Mouse (Mus musculus): ENCODE measurements around the gene Tas2r130.
"Not testable (repeated sequence)": the region's sequence is repeated elsewhere in the genome, so short reads cannot be mapped to it uniquely, and the experiment has no call there.

Gene Tas2r130

GRCm38 (mm10) chr6:131630812-131631211 is at the start of gene Tas2r130:
Gene Tas2r130 (minus strand): TSS chr6:131630912.
- DNase-seq (ENCODE audit: low spot score), result no peak

GRCm38 (mm10) chr6:131678786-131679185 is 48.1 kb upstream of the Tas2r130 start, which contains the start of gene Tas2r106:
Gene Tas2r106 (minus strand): TSS chr6:131678886.
- no peak for DNase-seq (ENCODE audit: low spot score)

GRCm38 (mm10) chr6:131660049-131660448 is 29.3 kb upstream of the Tas2r130 start, which contains the start of gene Tas2r107:
Gene Tas2r107 (minus strand): TSS chr6:131660149.
- DNase-seq (ENCODE audit: low spot score), result no peak

- not testable (repeated sequence) for DNase-seq (ENCODE audit: low spot score)
These were observed 20.8 kb downstream of the Tas2r130 start for GRCm38 (mm10) chr6:131609956-131610355.

- no peak for DNase-seq (ENCODE audit: low spot score)
These were observed 25.9 kb downstream of the Tas2r130 start for GRCm38 (mm10) chr6:131604821-131605220.
